Mouse (Mus musculus): ENCODE measurements around the gene Tbc1d24. TPM values are rescaled to one million over a fixed set of nuclear protein-coding genes. Genes with fewer than 3 reads are reported as not detected.

Gene Tbc1d24
- polyA plus RNA-seq, 1 experiment from 2014 or later: 7.0 TPM

DNA sequence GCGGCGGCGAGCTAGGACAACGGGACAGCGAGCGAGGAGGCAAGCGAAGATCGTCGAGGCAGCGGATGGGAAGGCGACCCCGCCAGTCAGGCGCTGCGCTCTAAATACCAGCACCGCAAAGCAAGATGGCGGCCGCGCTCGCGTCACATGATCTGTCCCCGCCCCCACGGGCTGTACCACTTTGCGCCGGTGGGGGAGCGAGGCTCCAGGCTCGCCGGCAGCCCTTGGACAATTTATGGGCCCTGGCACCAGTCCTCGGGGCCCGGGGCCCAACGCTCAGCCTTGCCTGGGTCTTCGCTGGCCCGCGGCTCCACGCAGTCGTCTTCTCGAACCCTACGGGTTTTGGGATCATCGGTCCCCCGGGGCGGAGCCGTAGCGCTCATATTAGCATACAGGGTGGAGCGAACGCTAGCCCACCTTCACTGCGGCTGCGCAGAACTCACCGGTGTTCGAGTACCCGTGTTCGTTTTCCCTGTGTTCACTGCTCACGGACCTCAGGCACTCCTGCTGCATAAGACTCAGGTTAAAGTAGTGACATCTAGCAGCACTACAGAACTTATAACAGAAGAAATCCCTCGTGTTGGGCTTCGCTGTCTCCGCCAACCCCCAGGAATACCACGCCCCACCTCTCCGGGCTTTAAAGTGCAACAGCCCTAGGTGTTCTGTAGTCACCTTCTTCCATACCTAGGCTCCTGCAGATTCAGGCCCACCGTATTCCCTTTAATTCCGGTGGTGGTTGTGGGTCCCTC is 35.9 kb downstream of the Tbc1d24 start, which contains the start of gene Atp6v0c:
Gene Atp6v0c (minus strand): TSS at position 386 of the 749 bp plus-strand sequence.
- TF ChIP-seq CTCF (IDR thresholded peaks at IDR 0.05; ENCODE audit: low read depth): peak; percentile 61
- Histone ChIP-seq H3K4me1 (ENCODE audit: insufficient read depth) (peaks cover 9% of the 10 kb centered on the region; the same call in 1 of the 2 replicates), H3K9ac (peak within 1 kb of the TSS; percentile 84), H3K27me3 (ENCODE audit: insufficient read depth, low read length) (no peaks in the 10 kb centered on the region), H3K36me3 (ENCODE audit: insufficient read depth) (peaks cover 28% of the 10 kb centered on the region), H3K4me2 (peak within 1 kb of the TSS; percentile 81), H3K9me3 (ENCODE audit: low read depth, low read length) (no peaks in the 10 kb centered on the region), H3K4me3 (ENCODE audit: low read depth, low read length) (peak within 1 kb of the TSS; percentile 85), H3K27ac (ENCODE audit: low read depth) (peak within 1 kb of the TSS; percentile 96)
- ATAC-seq (ENCODE audit: insufficient read depth) (peak; percentile 90), DNase-seq (peak; percentile 97)
- WGBS: under 1% methylated on average over 55 of the region's 58 CpGs

DNA sequence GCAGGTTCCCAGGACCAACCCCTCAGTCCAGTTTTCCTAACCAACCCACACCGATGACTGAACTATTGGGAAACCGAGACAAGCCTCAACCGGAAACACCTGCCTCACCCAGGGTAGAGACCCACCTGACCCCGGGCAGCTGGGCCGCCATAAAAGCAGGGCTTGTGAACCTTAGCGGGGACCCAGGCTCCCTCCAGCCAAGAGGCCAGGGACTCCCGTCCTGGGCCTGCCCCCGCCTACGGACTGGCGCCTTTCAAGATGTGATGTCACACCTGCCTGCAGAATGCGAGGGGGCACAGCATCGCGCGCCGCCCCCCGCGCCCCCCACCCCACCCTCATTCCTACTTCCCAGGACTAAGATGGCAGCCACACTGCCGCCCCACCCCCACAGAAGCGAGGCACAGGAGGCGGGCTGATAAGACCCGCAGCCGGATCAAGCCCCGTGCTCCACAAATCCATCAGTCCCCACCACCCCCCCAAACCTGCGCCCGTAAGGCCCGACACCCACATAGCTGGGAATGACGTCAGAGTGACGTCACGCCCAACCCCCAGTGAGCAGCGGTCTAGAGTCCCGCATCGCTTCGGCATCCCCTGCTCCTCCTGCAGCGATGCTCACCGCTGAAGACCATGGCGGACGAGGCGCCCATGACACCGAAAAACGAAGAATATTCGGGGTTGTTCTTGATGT is 36.6 kb downstream of the Tbc1d24 start:
- ATAC-seq (ENCODE audit: insufficient read depth): peak; percentile 55
- WGBS: 1% methylated on average over 41 of the region's 41 CpGs
- H3K27me3 ChIP-seq (ENCODE audit: insufficient read depth, low read length): no peaks in the 10 kb centered on the region
- H3K4me1 ChIP-seq (ENCODE audit: insufficient read depth): peaks cover 9% of the 10 kb centered on the region; the same call in 1 of the 2 replicates
- peaks cover 28% of the 10 kb centered on the region for H3K36me3 ChIP-seq (ENCODE audit: insufficient read depth)
- H3K9me3 ChIP-seq (ENCODE audit: low read depth, low read length): no peaks in the 10 kb centered on the region
- DNase-seq: peak; percentile 74
- peak overlapping the region; percentile 96 for H3K27ac ChIP-seq (ENCODE audit: low read depth)
- H3K4me3 ChIP-seq (ENCODE audit: low read depth, low read length): peak overlapping the region; percentile 85
- H3K9ac ChIP-seq: peak overlapping the region; percentile 84
- no peak for TF ChIP-seq CTCF (IDR thresholded peaks at IDR 0.05; ENCODE audit: low read depth)
- H3K4me2 ChIP-seq: peak overlapping the region; percentile 81

DNA sequence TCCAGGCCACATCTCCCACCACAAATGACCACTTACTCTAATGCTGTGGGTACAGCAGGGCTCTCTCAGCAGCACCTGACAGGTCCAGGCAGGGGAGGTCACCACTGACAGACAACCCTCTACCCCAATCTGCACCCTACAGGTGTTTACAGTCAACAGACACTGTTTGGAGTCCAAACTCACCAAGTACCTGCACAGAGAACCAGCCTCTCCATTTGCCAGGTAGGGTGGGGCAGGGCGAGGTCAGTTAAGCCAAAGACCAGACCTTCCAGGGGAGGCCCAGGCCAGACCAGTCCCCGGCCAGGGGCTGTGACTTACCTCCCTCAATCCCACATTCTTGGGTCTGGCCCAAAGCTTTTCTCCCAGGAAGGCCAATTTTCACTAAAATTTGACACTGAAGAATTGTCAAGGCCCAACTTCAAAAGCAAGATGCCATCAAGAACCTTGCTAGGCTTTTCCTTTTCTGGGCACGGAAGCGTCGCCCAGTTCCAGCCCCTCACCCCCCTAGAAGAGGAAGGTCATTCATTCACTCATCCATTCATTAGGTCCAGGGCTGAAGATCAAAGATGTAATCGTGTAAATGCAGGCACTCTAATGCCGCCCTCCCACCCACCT is 37.4 kb downstream of the Tbc1d24 start:
- H3K27me3 ChIP-seq (ENCODE audit: insufficient read depth, low read length): no peaks in the 10 kb centered on the region
- no peak for TF ChIP-seq CTCF (IDR thresholded peaks at IDR 0.05; ENCODE audit: low read depth)
- H3K9ac ChIP-seq: peak overlapping the region; percentile 84
- peaks cover 9% of the 10 kb centered on the region; the same call in 1 of the 2 replicates for H3K4me1 ChIP-seq (ENCODE audit: insufficient read depth)
- peaks cover 28% of the 10 kb centered on the region for H3K36me3 ChIP-seq (ENCODE audit: insufficient read depth)
- peak overlapping the region; percentile 81 for H3K4me2 ChIP-seq
- no peak for DNase-seq
- no peaks in the 10 kb centered on the region for H3K9me3 ChIP-seq (ENCODE audit: low read depth, low read length)
- WGBS: 50% methylated on average over 7 of the region's 7 CpGs
- no peak for ATAC-seq (ENCODE audit: insufficient read depth)
- H3K4me3 ChIP-seq (ENCODE audit: low read depth, low read length): peak overlapping the region; percentile 85
- H3K27ac ChIP-seq (ENCODE audit: low read depth): peak overlapping the region; percentile 96; the same call in 1 of the 2 replicates

DNA sequence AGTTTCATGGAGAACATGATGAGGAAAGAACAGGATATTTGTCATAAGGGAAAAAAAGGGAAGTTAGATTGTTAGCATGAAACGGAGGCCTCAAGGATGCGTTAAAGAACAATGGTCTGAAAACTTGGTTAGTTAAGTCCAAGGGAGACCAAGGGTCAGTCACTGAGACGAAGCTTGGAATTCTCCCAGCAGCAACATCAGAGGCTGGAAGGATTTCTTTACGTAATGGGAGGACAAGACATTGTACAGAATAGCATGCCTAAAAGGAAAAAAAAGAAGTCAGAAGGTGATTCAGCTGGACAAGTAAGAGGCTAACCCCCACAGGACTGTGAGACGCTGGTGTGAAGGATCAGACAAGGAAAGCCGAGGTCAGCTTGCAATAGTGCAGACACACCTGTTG is 38.2 kb downstream of the Tbc1d24 start:
- Histone ChIP-seq H3K9me3 (ENCODE audit: low read depth, low read length) (no peaks in the 10 kb centered on the region), H3K27me3 (ENCODE audit: insufficient read depth, low read length) (no peaks in the 10 kb centered on the region), H3K4me3 (ENCODE audit: low read depth, low read length) (no peak overlapping the region), H3K27ac (ENCODE audit: low read depth) (no peak overlapping the region), H3K36me3 (ENCODE audit: insufficient read depth) (peaks cover 28% of the 10 kb centered on the region), H3K9ac (no peak overlapping the region), H3K4me2 (0 out of 2 replicates have a peak overlapping the region, but pooled peaks have one; percentile 81), H3K4me1 (ENCODE audit: insufficient read depth) (peaks cover 9% of the 10 kb centered on the region; the same call in 1 of the 2 replicates)
- 84% methylated on average over 6 of the region's 6 CpGs for WGBS
- TF ChIP-seq CTCF (IDR thresholded peaks at IDR 0.05; ENCODE audit: low read depth): no peak
- ATAC-seq (ENCODE audit: insufficient read depth): no peak
- DNase-seq: no peak

DNA sequence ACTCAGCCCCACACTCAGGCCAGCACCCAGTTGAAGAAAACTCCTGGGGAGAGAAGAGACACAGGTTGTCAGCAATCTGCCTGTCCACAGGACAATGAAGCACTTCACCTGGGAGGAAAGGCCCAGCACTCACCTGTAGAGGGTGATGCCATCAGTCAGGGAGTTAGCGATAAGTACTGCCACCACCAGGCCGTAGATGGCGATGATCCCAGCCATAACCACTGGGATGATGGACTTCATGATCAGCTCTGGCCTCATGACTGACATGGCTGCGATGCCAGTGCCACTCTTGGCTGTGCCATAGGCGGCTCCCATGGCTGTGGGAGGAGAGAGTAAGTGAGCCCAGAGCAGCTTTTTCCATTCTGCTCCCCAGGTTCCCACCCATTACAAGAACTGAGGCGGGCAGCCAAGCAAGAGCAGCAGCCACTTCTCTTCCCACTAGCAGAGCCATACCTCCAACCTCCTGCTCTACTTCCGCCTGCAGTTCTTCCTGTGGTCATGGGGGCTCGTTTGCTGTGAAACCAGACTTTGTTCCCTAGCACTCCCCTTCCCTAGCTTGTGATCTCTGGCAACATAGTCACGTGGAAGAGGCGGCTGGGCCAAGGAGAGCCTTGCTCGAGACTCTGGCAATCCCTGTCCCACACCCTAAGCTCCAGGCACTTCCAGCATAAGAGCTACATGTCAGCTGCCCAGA is 40.6 kb downstream of the Tbc1d24 start:
- no peak for ATAC-seq (ENCODE audit: insufficient read depth)
- Histone ChIP-seq H3K4me2 (no peak overlapping the region), H3K9me3 (ENCODE audit: low read depth, low read length) (no peaks in the 10 kb centered on the region), H3K36me3 (ENCODE audit: insufficient read depth) (peaks cover 28% of the 10 kb centered on the region), H3K27me3 (ENCODE audit: insufficient read depth, low read length) (no peaks in the 10 kb centered on the region), H3K9ac (no peak overlapping the region), H3K4me1 (ENCODE audit: insufficient read depth) (peaks cover 9% of the 10 kb centered on the region; the same call in 1 of the 2 replicates), H3K4me3 (ENCODE audit: low read depth, low read length) (no peak overlapping the region), H3K27ac (ENCODE audit: low read depth) (no peak overlapping the region; the same call in 1 of the 2 replicates)
- 85% methylated on average over 11 of the region's 11 CpGs for WGBS
- DNase-seq: no peak
- TF ChIP-seq CTCF (IDR thresholded peaks at IDR 0.05; ENCODE audit: low read depth): peak; percentile 21; the same call in 1 of the 2 replicates

DNA sequence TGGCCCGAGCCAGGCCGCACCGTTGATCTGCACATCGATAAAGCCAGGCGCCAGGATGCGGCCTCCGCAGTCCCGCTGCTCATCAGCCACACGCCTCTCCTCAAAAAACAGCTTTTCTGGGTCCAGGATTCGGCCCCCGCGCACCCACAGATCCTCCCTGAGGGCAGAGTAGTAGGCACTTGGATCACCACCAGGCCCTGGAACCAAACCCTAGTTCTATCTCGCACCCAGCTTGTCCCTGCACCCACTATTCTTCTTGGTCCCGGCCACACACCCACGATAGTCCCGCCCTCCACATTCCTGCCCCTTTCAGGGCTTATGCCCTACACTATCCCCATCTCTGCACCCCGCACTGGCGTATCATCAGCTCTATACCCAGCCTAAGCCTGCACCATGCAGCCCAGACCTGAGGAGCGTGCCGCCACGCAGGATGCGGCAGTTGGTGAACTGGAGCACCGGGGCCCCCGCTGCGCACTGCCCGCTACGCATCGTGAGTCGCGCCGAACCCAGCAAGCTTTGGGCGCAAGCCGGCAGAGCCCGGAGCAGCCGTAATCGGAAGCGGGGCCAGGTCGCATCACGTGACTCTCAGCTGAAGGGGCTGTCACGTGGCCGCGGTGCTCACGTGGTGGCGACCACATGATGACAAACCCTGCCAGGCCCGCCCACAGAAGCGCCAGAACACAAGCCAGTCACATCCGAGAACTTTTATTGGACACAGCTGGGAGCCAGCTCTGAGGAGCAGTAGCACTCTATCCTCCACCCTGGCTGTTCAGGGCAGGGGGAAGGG is 42.0 kb downstream of the Tbc1d24 start, which contains the start of gene Amdhd2:
Gene Amdhd2 (minus strand): TSS at position 591 of the 787 bp plus-strand sequence.
- DNase-seq (peak; percentile 98), ATAC-seq (ENCODE audit: insufficient read depth) (peak; percentile 93)
- Histone ChIP-seq H3K4me1 (ENCODE audit: insufficient read depth) (peaks cover 9% of the 10 kb centered on the region; the same call in 1 of the 2 replicates), H3K9me3 (ENCODE audit: low read depth, low read length) (no peaks in the 10 kb centered on the region), H3K4me2 (peak within 1 kb of the TSS; percentile 96), H3K36me3 (ENCODE audit: insufficient read depth) (peaks cover 28% of the 10 kb centered on the region), H3K27me3 (ENCODE audit: insufficient read depth, low read length) (no peaks in the 10 kb centered on the region), H3K4me3 (ENCODE audit: low read depth, low read length) (peak within 1 kb of the TSS; percentile 68), H3K9ac (peak within 1 kb of the TSS; percentile 74), H3K27ac (ENCODE audit: low read depth) (peak within 1 kb of the TSS; percentile 72; the same call in 1 of the 2 replicates)
- TF ChIP-seq CTCF (IDR thresholded peaks at IDR 0.05; ENCODE audit: low read depth): no peak
- WGBS: under 1% methylated on average over 47 of the region's 47 CpGs

Measured in lung, embryonic 14.5 days (tissue).